Mouse (Mus musculus): ENCODE measurements around the gene Ecsit.

Ecsit gene

DNA sequence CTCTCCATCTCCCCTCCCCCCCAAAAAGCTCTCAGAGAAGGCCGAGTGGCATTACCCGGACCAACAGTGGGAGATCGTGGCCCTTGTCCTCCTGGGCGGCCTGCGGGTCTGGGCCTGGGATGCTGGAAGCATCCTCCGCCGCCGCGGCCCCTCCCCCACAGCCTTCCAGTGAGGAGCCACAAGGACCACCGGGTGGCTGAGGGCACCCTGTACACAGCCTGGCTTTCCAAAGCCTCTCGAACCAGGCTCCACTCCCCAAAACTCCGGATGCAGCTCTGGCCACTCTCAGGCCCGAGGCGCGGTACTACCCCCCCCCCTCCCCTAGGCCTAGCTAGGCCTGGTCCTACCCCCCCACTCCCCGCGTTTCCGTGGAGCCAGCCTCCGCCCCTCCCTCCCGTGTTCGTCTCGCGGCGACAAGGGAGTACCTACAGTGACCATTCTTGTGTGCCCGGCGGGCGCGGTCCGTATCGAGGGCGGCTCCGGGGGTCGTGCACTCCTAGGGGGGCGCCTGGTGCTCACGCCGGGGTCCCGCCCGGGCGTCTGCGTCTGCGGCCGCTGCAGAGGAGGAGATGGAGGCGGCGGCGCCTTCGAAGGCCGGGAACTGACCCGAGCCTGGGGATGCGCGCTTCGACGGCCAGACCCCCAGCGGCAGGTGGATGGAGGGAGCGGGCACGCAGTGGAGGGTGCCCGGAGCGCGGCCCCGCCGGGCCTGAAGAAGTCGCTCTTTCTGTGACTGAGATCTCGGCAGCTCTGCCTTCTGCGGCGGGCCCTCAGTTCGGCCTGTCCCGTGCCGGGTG is 33.9 kb downstream of the Ecsit start:
- DNase-seq (ENCODE audit: low spot score in 2 of 2), result peak in 1 of 2 experiments; percentile 39

GRCm38 (mm10) chr9:22050351-22050889 is 34.8 kb downstream of the Ecsit start:
- DNase-seq (ENCODE audit: low spot score in 2 of 2), result peak; percentile 69 to 70

DNA sequence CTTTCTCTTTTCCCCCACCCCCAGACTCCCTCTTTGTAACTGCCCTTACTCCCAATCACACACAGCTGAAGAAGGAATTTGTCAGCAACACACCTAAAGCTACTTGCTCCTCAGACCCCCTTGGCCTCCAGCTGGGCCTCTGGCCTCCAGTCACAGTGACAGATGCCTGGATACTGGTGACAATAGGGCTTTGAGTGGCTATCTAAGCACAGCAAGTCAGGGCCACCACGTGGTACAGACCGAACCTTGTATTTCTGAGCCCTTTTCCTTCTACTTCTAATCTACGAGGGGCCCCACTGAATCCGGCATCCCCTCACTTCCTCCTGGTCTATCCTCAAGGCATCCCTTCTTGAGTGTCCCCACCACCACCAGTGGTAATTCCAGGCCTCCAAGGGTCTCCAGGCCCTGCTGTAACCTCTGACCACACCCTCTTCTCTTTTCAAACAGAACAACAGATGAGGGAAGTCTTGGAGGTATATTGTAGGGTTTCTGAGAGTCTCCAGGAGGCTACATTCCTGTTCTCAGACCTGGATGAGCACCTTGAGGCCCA is 35.4 kb downstream of the Ecsit start:
- no peak for DNase-seq (ENCODE audit: low spot score in 2 of 2)

DNA sequence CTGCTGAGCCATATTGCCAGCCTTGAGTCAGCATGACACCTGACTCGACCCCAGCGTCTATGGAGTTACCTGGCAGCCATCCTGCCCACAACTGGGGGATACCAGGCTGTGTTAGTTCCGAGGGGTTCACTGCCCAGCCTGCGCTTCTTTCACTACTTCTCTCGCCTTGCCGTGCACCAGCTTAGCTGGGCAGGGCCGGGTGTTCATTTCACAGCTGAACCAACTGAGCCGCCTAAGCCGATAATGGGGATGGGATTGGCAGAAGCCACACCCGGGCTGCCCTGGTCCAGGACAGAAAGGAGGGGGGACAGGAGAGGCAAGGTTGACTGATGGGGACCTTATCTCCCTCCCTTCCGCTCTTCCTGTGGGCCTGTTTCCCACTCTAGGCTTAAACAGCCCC is 35.9 kb downstream of the Ecsit start:
- DNase-seq (ENCODE audit: low spot score in 2 of 2), result no peak

DNA sequence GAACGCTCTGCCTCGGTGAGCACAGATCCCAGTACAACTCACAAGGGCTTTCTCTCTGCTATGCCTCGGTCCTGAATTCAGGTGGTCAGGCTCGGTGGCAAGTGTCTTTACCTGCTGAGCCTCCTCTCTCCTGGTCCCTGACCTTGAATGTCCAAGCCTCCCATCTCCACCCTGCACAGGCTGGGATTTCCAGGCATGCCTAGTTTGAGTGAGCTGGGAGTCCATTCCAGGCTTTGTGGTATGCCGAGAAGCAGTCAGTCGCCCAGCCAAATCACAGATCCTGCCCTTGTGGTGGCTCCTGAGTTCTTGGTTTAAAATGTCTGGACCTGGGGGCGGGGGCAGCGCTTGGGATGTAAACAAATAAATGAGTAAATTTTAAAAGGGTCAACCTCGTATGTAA is 37.9 kb downstream of the Ecsit start:
- no peak for DNase-seq (ENCODE audit: low spot score in 2 of 2)

DNA sequence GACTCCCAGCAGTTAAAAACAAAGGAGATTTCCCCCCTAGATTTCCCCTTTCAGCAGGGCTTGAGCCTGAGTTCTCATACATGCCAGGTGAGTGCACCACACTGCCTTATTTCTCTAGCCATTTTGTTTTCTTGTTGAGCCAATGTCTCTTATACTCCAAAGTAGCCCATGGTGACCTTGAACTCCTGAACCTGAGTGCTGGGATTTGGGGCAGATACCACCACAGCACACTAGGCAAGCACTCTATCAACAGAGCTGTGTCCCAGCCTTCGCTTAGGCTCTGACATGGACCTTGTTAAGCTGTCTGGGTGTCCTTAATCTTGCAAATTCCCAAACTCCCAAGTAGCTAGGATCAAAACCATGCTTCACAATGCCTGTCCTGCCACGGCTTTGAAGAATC is 43.4 kb downstream of the Ecsit start:
- DNase-seq (ENCODE audit: low spot score in 2 of 2), result no peak

DNA sequence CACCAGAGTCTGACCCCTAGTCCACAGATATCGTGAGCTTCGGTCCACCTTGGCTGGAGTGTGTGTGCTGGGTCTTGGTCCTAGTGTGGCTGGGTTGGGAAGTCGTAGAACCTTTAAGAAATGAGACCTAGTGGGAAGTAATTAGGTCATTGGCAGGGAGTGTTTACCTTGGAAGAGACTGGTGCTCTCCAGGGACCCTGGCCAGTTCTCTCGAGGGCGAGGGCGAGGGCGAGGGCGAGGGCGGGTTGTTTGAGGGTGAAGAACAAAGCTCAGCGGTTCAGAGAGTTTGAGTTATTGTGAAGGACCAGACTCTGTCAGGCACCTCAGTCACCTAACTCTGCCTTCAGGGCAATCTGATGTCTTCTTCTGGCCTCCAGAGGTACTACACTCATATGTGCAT is 47.4 kb downstream of the Ecsit start:
- DNase-seq (ENCODE audit: low spot score in 2 of 2), result no peak

DNA sequence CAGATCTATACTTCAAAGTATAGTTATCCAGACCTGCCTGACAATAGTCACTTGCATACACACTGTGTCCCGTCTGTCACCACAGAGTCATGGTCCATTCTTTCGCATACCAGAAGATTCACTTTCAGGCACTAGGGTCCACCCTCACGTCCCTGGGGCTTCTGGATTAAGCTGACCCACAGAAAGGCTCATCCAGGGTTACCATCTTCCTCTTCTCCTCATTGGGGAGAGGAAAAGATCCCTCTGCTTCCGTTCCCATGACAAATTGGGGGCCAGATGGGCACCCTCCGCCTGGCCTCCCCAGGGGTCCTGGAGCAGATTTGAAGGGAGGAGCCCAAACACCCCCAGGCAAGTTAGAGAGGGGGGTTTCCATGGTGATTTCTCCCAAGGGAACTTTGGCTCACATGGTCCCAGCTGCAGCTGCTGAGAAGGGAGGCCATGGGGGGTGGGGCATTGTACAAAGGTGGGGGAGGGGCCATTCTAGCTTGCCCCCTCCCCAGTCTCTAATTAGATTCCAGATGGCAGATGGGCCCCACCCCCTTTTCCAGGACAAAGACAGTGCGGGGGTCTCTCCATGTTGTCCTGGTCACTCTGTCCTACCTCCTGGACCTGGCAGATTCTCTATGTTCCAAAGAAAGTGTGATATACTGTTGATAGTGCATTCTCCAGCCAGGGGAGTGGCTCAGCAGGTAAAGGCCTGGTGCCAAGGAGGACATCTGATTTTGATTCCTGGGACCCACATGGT is 49.8 kb downstream of the Ecsit start:
- DNase-seq (ENCODE audit: low spot score in 2 of 2), result no peak

GRCm38 (mm10) chr9:22030386-22030785 is 54.9 kb downstream of the Ecsit start:
- DNase-seq (ENCODE audit: low spot score in 2 of 2), result no peak

GRCm38 (mm10) chr9:22028467-22028866 is 56.8 kb downstream of the Ecsit start:
- no peak for DNase-seq (ENCODE audit: low spot score in 2 of 2)

- DNase-seq (ENCODE audit: low spot score in 2 of 2), result no peak
Measured at GRCm38 (mm10) chr9:22024592-22024991, 60.6 kb downstream of the Ecsit start.

All from right cerebral cortex, adult 2 months (tissue).